Mouse (Mus musculus) right cerebral cortex, adult 2 months (tissue): ENCODE measurements at regions not wholly inside any gene's neighbourhood (a gene's known extent, or its start where the extent isn't known, plus 50 kb on each side); places are given as distances from the start of the nearest gene placed in this dataset.
A peak's percentile ranks its signal among the peaks of the same experiment; 100 is the strongest.

Experiments
- DNase-seq, 2 experiments: peaks; one replicate each; pipeline ENCODE4 v3.0.0; 2021 to 2022; ENCODE audit warnings: low spot score in 2 of 2

DNA sequence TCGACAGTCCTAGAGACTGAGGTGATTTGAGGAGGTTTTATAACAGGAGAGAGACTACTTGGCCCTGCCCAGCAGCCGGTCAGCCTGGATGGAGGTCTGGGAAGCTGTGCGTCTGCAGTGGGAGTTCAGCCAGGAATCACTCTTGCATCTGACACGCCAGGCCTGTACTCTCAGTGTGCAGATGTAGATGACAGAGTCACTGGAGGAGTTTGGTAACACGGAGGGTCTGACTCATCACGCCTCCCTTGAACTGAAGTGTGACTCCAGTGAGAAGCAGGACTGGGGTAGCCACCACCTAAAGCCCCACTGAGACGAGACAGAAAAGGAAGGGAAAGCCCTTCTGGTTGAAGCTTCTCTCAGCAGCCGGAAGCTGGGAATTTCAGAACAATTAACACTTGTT, 55.9 kb downstream of the C1ql2 start:
- DNase-seq = peak in 1 of 2 experiments; percentile 20

DNA sequence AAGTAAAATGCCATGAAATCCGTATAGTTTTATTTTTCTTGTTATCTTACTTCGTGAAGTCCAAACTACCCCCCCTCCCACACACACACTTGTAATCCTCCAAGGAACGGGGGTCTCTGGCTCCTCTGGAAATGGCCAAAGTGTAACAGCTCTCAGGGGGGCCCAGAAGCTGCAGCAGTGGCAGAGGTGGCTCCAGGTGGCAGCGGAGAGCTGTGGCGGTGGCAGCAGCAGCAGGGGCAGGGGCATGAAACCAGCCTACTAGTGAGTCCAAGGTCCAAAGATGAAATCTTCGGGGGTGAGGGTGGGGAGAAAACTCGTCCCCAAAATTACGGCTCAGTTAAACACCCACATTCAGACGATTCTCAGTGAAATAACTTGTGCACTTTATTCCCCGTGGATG, 62.9 kb downstream of the C1ql2 start:
- DNase-seq = no peak

DNA sequence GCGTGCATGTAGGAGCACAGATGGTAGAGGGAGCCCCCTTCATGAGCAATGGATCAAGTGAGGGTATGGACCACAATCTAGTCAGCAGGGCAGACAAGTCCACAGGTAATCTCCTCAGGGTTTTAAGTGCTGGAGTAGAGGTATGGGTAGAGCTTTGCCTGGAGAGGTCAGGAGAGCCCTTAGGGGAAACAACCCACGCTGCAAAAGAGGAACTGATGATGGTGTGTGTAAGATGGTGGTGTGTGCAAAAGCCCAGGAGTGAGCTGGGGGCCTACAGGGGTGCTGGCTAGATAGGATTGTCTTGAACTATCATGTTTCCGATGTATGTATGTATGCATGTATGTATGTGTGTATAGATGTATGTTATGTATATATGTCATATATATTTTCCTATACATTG, 75.6 kb downstream of the C1ql2 start:
- no peak for DNase-seq
